Mouse (Mus musculus): Measurements from ENCODE around the gene Gm12830. TPM values are rescaled to one million over a fixed set of nuclear protein-coding genes. Genes with fewer than 3 reads are reported as not detected.

The Gm12830 gene
- polyA plus RNA-seq, 1 experiment = not detected

DNA sequence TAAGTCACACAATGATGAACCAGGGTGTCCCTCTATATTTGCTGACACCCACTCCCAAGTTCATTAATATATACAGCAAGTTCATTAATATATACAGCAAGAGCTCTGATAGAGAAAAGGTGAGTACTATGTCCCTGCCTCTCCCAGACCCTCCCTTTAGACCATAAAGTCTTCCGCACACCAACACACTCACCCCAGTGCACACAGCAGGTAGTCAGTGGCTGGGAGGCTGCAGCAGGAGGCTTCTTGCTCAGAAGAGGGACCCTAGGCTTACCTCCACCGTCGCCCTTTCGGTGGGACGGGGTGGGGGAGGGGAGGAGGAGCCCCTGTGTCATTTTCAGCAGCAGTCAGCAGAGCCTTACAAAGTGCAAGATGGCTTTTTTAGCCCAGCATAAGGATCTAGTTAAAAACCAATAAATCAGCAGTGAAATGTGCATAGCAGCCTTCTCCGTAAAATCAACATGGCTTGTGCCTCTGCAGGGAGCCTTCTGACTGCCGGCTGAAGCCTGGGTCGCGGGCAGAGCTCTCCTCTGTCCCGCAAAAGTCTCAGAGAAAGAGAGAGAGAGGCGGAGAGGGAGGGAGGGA lies 20.9 kb downstream of the Gm12830 start:
- Histone ChIP-seq H3K27me3 (ENCODE audit: control insufficient read depth) (peaks cover 57% of the 10 kb centered on the region), H3K36me3 (ENCODE audit: control insufficient read depth) (no peaks in the 10 kb centered on the region), H3K4me3 (replicated peaks) (no peak overlapping the region), H3K9me3 (ENCODE audit: control insufficient read depth, low read length) (no peaks in the 10 kb centered on the region), H3K4me1 (ENCODE audit: control insufficient read depth) (no peaks in the 10 kb centered on the region)
- TF ChIP-seq TAL1 (IDR thresholded peaks at IDR 0.05; ENCODE audit: low read length) (no peak), GATA1 (IDR thresholded peaks at IDR 0.05; ENCODE audit: low read length) (no peak)

DNA sequence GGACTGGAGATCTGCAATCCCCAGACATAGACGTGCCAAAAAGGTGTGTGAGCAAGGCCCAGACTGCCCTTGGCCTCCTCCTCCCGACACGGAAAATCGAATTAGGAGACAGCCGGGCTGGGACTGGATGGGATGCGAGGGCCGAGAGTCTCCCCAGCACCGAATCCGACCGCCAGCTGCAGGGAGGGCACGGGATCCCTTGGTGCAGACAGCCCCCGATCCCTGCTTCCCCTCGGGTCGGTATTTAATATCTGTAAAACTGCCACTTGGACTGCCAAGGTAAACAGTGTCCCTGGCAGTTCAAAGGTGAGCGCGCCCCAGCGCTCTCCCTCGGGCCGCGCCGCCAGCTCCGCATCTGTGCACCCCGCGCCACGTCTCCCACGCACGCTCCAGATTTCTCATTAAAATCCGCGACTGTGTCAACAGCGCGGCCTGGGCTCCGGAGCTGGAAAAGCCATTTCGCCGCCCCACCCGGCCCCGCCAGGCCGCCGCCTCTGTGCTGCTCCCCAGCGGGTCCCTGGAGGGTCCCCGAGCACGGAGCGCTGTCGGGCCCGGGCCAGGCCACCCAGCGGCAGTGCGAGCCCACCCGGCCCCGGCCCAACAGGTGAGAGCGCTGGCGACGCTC lies 21.7 kb downstream of the Gm12830 start:
- Histone ChIP-seq H3K4me1 (ENCODE audit: control insufficient read depth) (no peaks in the 10 kb centered on the region), H3K4me3 (replicated peaks) (no peak overlapping the region)
- TF ChIP-seq TAL1 (IDR thresholded peaks at IDR 0.05; ENCODE audit: low read length) (no peak), GATA1 (IDR thresholded peaks at IDR 0.05; ENCODE audit: low read length) (no peak)

GRCm38 (mm10) chr4:114844600-114844999 lies 23.1 kb downstream of the Gm12830 start:
- H3K27me3 ChIP-seq (ENCODE audit: control insufficient read depth) = peaks cover 55% of the 10 kb centered on the region

More for the DNA sequence above, 21.7 kb downstream of the Gm12830 start:
- Histone ChIP-seq H3K27me3 (ENCODE audit: control insufficient read depth) (peaks cover 57% of the 10 kb centered on the region), H3K9me3 (ENCODE audit: control insufficient read depth, low read length) (no peaks in the 10 kb centered on the region), H3K36me3 (ENCODE audit: control insufficient read depth) (no peaks in the 10 kb centered on the region)

GRCm38 (mm10) chr4:114845622-114846021 lies 24.1 kb downstream of the Gm12830 start:
- no peaks in the 10 kb centered on the region for H3K36me3 ChIP-seq (ENCODE audit: control insufficient read depth)
- no peak for TF ChIP-seq GATA1 (IDR thresholded peaks at IDR 0.05; ENCODE audit: low read length)
- TF ChIP-seq TAL1 (IDR thresholded peaks at IDR 0.05; ENCODE audit: low read length) = no peak
- H3K4me1 ChIP-seq (ENCODE audit: control insufficient read depth) = no peaks in the 10 kb centered on the region
- H3K4me3 ChIP-seq (replicated peaks) = no peak overlapping the region
- H3K9me3 ChIP-seq (ENCODE audit: control insufficient read depth, low read length) = no peaks in the 10 kb centered on the region
- peaks cover 55% of the 10 kb centered on the region for H3K27me3 ChIP-seq (ENCODE audit: control insufficient read depth)

More at GRCm38 (mm10) chr4:114844600-114844999, 23.1 kb downstream of the Gm12830 start:
- Histone ChIP-seq H3K4me1 (ENCODE audit: control insufficient read depth) (no peaks in the 10 kb centered on the region), H3K36me3 (ENCODE audit: control insufficient read depth) (no peaks in the 10 kb centered on the region), H3K4me3 (replicated peaks) (no peak overlapping the region), H3K9me3 (ENCODE audit: control insufficient read depth, low read length) (no peaks in the 10 kb centered on the region)
- no peak for TF ChIP-seq TAL1 (IDR thresholded peaks at IDR 0.05; ENCODE audit: low read length)
- no peak for TF ChIP-seq GATA1 (IDR thresholded peaks at IDR 0.05; ENCODE audit: low read length)

- TF ChIP-seq TAL1 (IDR thresholded peaks at IDR 0.05; ENCODE audit: low read length) (no peak), GATA1 (IDR thresholded peaks at IDR 0.05; ENCODE audit: low read length) (no peak)
- Histone ChIP-seq H3K9me3 (ENCODE audit: control insufficient read depth, low read length) (no peaks in the 10 kb centered on the region), H3K27me3 (ENCODE audit: control insufficient read depth) (peaks cover 46% of the 10 kb centered on the region), H3K4me3 (replicated peaks) (no peak overlapping the region), H3K36me3 (ENCODE audit: control insufficient read depth) (no peaks in the 10 kb centered on the region), H3K4me1 (ENCODE audit: control insufficient read depth) (no peaks in the 10 kb centered on the region)
These were observed 25.2 kb downstream of the Gm12830 start for GRCm38 (mm10) chr4:114846723-114847122.

DNA sequence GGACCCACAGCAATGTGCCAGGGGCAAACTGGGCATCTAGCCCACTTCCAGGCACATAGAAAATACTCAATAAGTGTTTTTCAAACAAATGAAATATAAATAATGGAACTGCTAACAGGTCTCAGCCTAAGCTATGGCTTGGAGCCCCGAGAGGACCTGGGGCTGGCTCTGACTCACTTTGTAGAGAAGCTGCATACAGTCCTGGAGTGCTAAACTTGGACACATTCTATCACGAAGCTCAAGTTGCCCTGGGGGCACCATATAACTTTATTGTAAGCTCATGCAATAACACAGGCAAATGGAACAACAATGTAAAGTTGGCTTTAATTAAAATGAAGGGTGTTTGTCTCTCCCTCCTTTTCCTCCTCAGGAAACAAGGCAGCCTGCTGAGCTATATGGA lies 32.4 kb downstream of the Gm12830 start:
- H3K36me3 ChIP-seq (ENCODE audit: control insufficient read depth) = no peaks in the 10 kb centered on the region
- H3K9me3 ChIP-seq (ENCODE audit: control insufficient read depth, low read length) = no peaks in the 10 kb centered on the region
- H3K4me1 ChIP-seq (ENCODE audit: control insufficient read depth) = no peaks in the 10 kb centered on the region
- no peak overlapping the region for H3K4me3 ChIP-seq (replicated peaks)
- no peaks in the 10 kb centered on the region; the same call in 1 of the 2 replicates for H3K27me3 ChIP-seq (ENCODE audit: control insufficient read depth)
- TF ChIP-seq TAL1 (IDR thresholded peaks at IDR 0.05; ENCODE audit: low read length) (no peak), GATA1 (IDR thresholded peaks at IDR 0.05; ENCODE audit: low read length) (no peak)

- H3K4me1 ChIP-seq (ENCODE audit: control insufficient read depth) = no peaks in the 10 kb centered on the region
- H3K36me3 ChIP-seq (ENCODE audit: control insufficient read depth) = no peaks in the 10 kb centered on the region
- no peak for TF ChIP-seq TAL1 (IDR thresholded peaks at IDR 0.05; ENCODE audit: low read length)
- TF ChIP-seq GATA1 (IDR thresholded peaks at IDR 0.05; ENCODE audit: low read length) = no peak
- H3K4me3 ChIP-seq (replicated peaks) = no peak overlapping the region
- peaks cover 7% of the 10 kb centered on the region for H3K27me3 ChIP-seq (ENCODE audit: control insufficient read depth)
- H3K9me3 ChIP-seq (ENCODE audit: control insufficient read depth, low read length) = no peaks in the 10 kb centered on the region
These were observed 36.9 kb downstream of the Gm12830 start for GRCm38 (mm10) chr4:114858426-114858825.

- no peak for TF ChIP-seq GATA1 (IDR thresholded peaks at IDR 0.05; ENCODE audit: low read length)
- no peak for TF ChIP-seq TAL1 (IDR thresholded peaks at IDR 0.05; ENCODE audit: low read length)
- Histone ChIP-seq H3K4me1 (ENCODE audit: control insufficient read depth) (no peaks in the 10 kb centered on the region), H3K36me3 (ENCODE audit: control insufficient read depth) (no peaks in the 10 kb centered on the region), H3K27me3 (ENCODE audit: control insufficient read depth) (peaks cover 17% of the 10 kb centered on the region), H3K9me3 (ENCODE audit: control insufficient read depth, low read length) (no peaks in the 10 kb centered on the region), H3K4me3 (replicated peaks) (no peak overlapping the region)
These were observed 41.6 kb downstream of the Gm12830 start for GRCm38 (mm10) chr4:114863166-114863565.

GRCm38 (mm10) chr4:114869765-114870490 lies 48.4 kb downstream of the Gm12830 start:
- Histone ChIP-seq H3K9me3 (ENCODE audit: control insufficient read depth, low read length) (no peaks in the 10 kb centered on the region), H3K27me3 (ENCODE audit: control insufficient read depth) (peaks cover 15% of the 10 kb centered on the region; the same call in 1 of the 2 replicates), H3K4me3 (replicated peaks) (no peak overlapping the region), H3K4me1 (ENCODE audit: control insufficient read depth) (no peaks in the 10 kb centered on the region), H3K36me3 (ENCODE audit: control insufficient read depth) (no peaks in the 10 kb centered on the region)
- no peak for TF ChIP-seq TAL1 (IDR thresholded peaks at IDR 0.05; ENCODE audit: low read length)
- TF ChIP-seq GATA1 (IDR thresholded peaks at IDR 0.05; ENCODE audit: low read length) = no peak
